Mouse (Mus musculus) gastrocnemius, postnatal 14 days (tissue): ENCODE data around the gene Gm29289. TPM values are rescaled to one million over a fixed set of nuclear protein-coding genes. Genes with fewer than 3 reads are reported as not detected.
"Not testable (repeated sequence)": the region's sequence is repeated elsewhere in the genome, so short reads cannot be mapped to it uniquely, and the experiment has no call there.

Source experiments
- DNase-seq: peaks from one replicate; pipeline ENCODE4 v3.0.0; 2021; ENCODE audit warnings: mixed read lengths
- intact Hi-C: fragments of 180-260 bp; cut with DNase I; formaldehyde crosslinking; loops from one replicate; pipeline ENCODE4 v1.15.1; 2025; ENCODE audit warnings: low total_unique reads
- long read RNA-seq, 2 experiments: library from polyadenylated mRNA; stranded (forward); transcript quantifications; one replicate each; pipeline ENCODE4 v2.0.0; 2021
- total RNA-seq, 2 experiments: library from RNA; stranded (reverse); gene quantifications; 2 replicates each; pipeline ENCODE4 v1.2.3; 2021

The Gm29289 gene
- total RNA-seq, result not detected
- long read RNA-seq, experiment 1, result 0 reads
- long read RNA-seq, experiment 2, result 0 reads

DNA sequence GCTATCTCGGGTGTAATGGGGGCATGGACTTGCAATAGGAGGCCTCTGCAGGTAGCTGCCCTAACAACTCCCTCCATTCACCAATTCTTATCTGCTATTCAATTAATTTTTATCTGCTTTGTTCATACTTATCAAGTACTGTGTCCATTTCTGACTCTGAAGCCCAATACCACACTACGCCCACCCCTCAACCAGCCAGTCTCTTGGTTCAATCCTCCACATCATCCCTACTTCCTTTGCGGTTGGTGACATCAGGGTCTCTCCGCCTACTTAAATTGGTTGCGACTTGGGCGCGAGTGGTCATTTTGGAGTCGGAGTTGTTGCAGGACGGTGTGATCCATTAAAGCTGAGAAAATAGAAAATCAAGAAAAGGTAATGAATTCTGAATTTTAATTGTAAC lies at the start of gene Gm29289:
Gm29289 (plus strand) TSS at position 301 of the 400 bp plus-strand sequence.
- not testable (repeated sequence) for DNase-seq

DNA sequence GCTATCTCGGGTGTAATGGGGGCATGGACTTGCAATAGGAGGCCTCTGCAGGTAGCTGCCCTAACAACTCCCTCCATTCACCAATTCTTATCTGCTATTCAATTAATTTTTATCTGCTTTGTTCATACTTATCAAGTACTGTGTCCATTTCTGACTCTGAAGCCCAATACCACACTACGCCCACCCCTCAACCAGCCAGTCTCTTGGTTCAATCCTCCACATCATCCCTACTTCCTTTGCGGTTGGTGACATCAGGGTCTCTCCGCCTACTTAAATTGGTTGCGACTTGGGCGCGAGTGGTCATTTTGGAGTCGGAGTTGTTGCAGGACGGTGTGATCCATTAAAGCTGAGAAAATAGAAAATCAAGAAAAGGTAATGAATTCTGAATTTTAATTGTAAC lies 31.7 kb upstream of the Gm29289 start, which contains the start of gene Gm10352:
Gm10352 (plus strand) TSS at position 301 of the 400 bp plus-strand sequence.
- DNase-seq, intact Hi-C loops: not testable (repeated sequence)

More for the DNA sequence above, at the start of gene Gm29289:
- intact Hi-C loops, result not testable (repeated sequence)

Other genes with a start within 250 kb of the Gm29289 start
- not detected for gene H2al2b, start 211.9 kb upstream of the Gm29289 start, total RNA-seq
- not detected for gene Gm4064, start 136.4 kb upstream of the Gm29289 start, total RNA-seq
- not detected for gene Rbmy, start 101.9 kb upstream of the Gm29289 start, total RNA-seq
- not detected for gene Gm10256, start 101.9 kb upstream of the Gm29289 start, total RNA-seq
- not detected for gene Gm10352, start 31.6 kb upstream of the Gm29289 start, total RNA-seq